ENCODE assay signal across 8 mouse cellular contexts in the genomic region with DNA sequence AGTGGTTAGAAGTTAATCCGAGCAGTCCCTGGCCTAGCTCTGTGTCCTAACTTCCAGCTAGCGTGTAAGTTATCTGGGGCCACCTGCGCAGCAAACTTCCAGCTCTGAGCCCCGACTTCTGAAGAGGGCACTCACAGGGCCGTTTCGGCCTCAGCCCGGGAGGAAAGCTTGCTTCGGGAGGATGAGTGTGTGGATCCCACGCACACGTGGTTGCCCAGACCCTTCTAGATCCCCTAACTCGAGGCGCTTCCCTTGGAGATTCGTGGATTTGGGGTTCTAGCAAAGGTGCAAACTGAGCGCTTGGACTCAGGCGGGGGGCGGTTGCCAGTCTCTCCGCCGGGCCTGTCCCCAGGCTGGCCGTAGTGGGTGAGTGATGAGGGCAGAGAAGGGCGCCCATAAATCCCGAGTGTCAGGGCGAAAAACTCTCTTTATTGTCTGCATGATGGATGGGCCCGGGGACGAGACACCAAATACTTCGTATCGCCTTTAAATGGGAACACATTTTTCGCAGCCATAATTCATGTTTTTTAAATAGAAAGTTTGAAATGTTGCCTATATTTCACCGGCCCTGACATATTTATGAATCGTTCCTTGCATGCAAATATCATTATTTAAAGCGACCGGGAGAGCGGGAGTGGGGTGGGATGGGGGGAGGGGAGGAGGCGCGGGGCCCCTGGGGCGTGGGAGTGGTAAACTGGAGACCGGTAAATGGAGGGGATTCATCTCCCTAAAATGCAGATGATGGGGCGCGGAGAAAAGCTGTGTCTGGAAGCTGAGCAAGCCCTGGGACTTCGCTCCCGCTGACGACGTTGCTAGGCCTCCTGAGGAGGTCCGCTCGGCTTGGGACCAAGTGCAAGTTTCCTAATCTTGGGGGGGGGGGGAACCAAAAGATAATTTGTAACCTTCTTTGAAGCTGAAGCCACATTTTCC. TPM values are rescaled to one million over a fixed set of nuclear protein-coding genes. Genes with fewer than 3 reads are reported as not detected.
A peak's percentile ranks its signal among the peaks of the same experiment; 100 is the strongest.
DNase-seq lines count a peak whose midpoint lies in the region; ATAC-seq and TF ChIP-seq lines count a peak whose summit lies in the region.

No protein-coding gene starts in this region.

- TF ChIP-seq POLR2A in brain, embryonic 14.5 days (IDR thresholded peaks at IDR 0.05; ENCODE audit: borderline replicate concordance, extremely low read depth, insufficient read depth, insufficient read length, poor library complexity, severe bottlenecking) = no peak
- no peak for TF ChIP-seq POLR2A in cerebellum, adult 2 months (IDR thresholded peaks at IDR 0.05; ENCODE audit: borderline replicate concordance, insufficient read depth, low read length)

- peak overlapping the region; percentile 93 for H3K4me2 ChIP-seq in limb, embryonic 12.5 days
- H3K4me2 ChIP-seq in midbrain, embryonic 14.5 days (ENCODE audit: low read length) = peak overlapping the region; percentile 71

- peaks cover 67% of the 10 kb centered on the region for H3K27me3 ChIP-seq in limb, embryonic 12.5 days
- peaks cover 43% of the 10 kb centered on the region for H3K27me3 ChIP-seq in midbrain, embryonic 14.5 days (ENCODE audit: control insufficient read depth, insufficient read depth, low read length)
- peaks cover 2% of the 10 kb centered on the region; the same call in 1 of the 2 replicates for H3K27me3 ChIP-seq in cerebellum, adult 2 months (ENCODE audit: control insufficient read depth, insufficient read depth, low read length)

- WGBS in limb, embryonic 12.5 days = under 1% methylated on average over 44 of the region's 44 CpGs
- WGBS in midbrain, embryonic 14.5 days = 2% methylated on average over 44 of the region's 44 CpGs
- WGBS in cerebellum, adult 2 months = 15% methylated on average over 44 of the region's 44 CpGs

- ATAC-seq in hematopoietic stem cell, adult 5-6 weeks (replicated peaks in 1 of 2; ENCODE audit: insufficient read depth in 1 of 2, low FRiP score in 2 of 2, low TSS enrichment in 1 of 2, low read depth in 1 of 2, poor library complexity in 2 of 2, severe bottlenecking in 2 of 2) = 0 out of 4 replicates have a peak, but pooled peaks have one; percentile 0 to 3
- no peak for ATAC-seq in limb, embryonic 12.5 days (ENCODE audit: insufficient number of reproducible peaks, insufficient read depth, low FRiP score, low TSS enrichment, low read depth)
- no peak for ATAC-seq in midbrain, embryonic 14.5 days (ENCODE audit: low FRiP score, low TSS enrichment)

- H3K27ac ChIP-seq in gastrocnemius, adult 2 months = peak overlapping the region; percentile 78
- peak overlapping the region; percentile 8; the same call in 1 of the 2 replicates for H3K27ac ChIP-seq in limb, embryonic 12.5 days
- no peak overlapping the region for H3K27ac ChIP-seq in midbrain, embryonic 14.5 days (replicated peaks; ENCODE audit: low read depth, low read length)
- no peak overlapping the region for H3K27ac ChIP-seq in cerebellum, adult 2 months (ENCODE audit: insufficient read depth, low read length)

- H3K4me1 ChIP-seq in limb, embryonic 12.5 days (replicated peaks) = peaks cover 53% of the 10 kb centered on the region
- peaks cover 26% of the 10 kb centered on the region for H3K4me1 ChIP-seq in midbrain, embryonic 14.5 days (ENCODE audit: control insufficient read depth, insufficient read depth, low read length)
- no peaks in the 10 kb centered on the region for H3K4me1 ChIP-seq in cerebellum, adult 2 months (ENCODE audit: control insufficient read depth, insufficient read depth, low read length)

- TF ChIP-seq CTCF in gastrocnemius, adult 2 months (IDR thresholded peaks at IDR 0.05) = no peak
- no peak for TF ChIP-seq CTCF in brain, embryonic 14.5 days (IDR thresholded peaks at IDR 0.05; ENCODE audit: borderline replicate concordance, extremely low read depth, insufficient read depth, insufficient read length)
- TF ChIP-seq CTCF in cerebellum, adult 2 months (IDR thresholded peaks at IDR 0.05; ENCODE audit: borderline replicate concordance, insufficient read depth, low read depth, low read length) = no peak

- H3K4me3 ChIP-seq in gastrocnemius, adult 2 months = peak overlapping the region; percentile 83
- peak overlapping the region; percentile 55 for H3K4me3 ChIP-seq in limb, embryonic 12.5 days (replicated peaks)
- peak overlapping the region; percentile 45 for H3K4me3 ChIP-seq in midbrain, embryonic 14.5 days (replicated peaks; ENCODE audit: low read depth, low read length)
- no peak overlapping the region for H3K4me3 ChIP-seq in cerebellum, adult 2 months (replicated peaks; ENCODE audit: insufficient read depth, low read depth, low read length)

- H3K9ac ChIP-seq in limb, embryonic 12.5 days (replicated peaks) = peak overlapping the region; percentile 64
- peak overlapping the region; percentile 49; the same call in 1 of the 2 replicates for H3K9ac ChIP-seq in midbrain, embryonic 14.5 days (replicated peaks; ENCODE audit: low read length)

- H3K36me3 ChIP-seq in limb, embryonic 12.5 days = no peaks in the 10 kb centered on the region
- no peaks in the 10 kb centered on the region for H3K36me3 ChIP-seq in midbrain, embryonic 14.5 days (ENCODE audit: control insufficient read depth, insufficient read depth, low read length)

- H3K9me3 ChIP-seq in limb, embryonic 12.5 days = no peaks in the 10 kb centered on the region
- H3K9me3 ChIP-seq in midbrain, embryonic 14.5 days (ENCODE audit: control insufficient read depth, low read length) = no peaks in the 10 kb centered on the region

- intact Hi-C loops in gastrocnemius, adult 2 months (cut with DNase I) = no loop called here

- peak; percentile 33 for DNase-seq in gastrocnemius, adult 2 months
- DNase-seq in gastrocnemius, adult 8-10 months (ENCODE audit: low spot score in 2 of 2) = no peak
- DNase-seq in brain, embryonic 14.5 days (ENCODE audit: low read depth) = peak; percentile 27
- peak; percentile 62 for DNase-seq in midbrain, embryonic 14.5 days
- DNase-seq in cerebellum, adult 9-11 months = no peak
- no peak for DNase-seq in cerebellum, adult 2 months

RNA-seq across cellular contexts. Expression of gene Zfp503, which starts 4.9 kb away (rescaled TPM):
- total RNA-seq in gastrocnemius, adult 2 months (2021) = 10 to 100 TPM in 1 of 2 experiments, 1 to 10 TPM in 1; 8.1 to 10.7 TPM
- 10 to 100 TPM in 2 of 4 experiments, 1 to 10 TPM in 2; 5.8 to 17.2 (median 10.4) TPM for total RNA-seq in gastrocnemius, adult 8-10 months (2022)
- polyA plus RNA-seq in brain, embryonic 14.5 days (2012; rRNA removed) = 19.1 and 26.3 TPM in 2 replicates
- total RNA-seq in hematopoietic stem cell, adult 5-6 weeks (2017) = 0.40 and 1.4 TPM in 2 replicates
- 46.0 and 47.1 TPM in 2 replicates for polyA plus RNA-seq in limb, embryonic 12.5 days (2016; fragmentation: Nextera tagmentation; extraction: Ambion mirVana)
- 4.4 and 5.0 TPM in 2 replicates for polyA plus RNA-seq in midbrain, embryonic 14.5 days (2014; fragmentation: Nextera tagmentation; extraction: Ambion mirVana)
- polyA plus RNA-seq in cerebellum, adult 2 months (2012; rRNA removed) = 4.0 and 4.4 TPM in 2 replicates

RNA-seq across cellular contexts. Expression of gene Lrmda, which starts 25.2 kb away (rescaled TPM):
- total RNA-seq in gastrocnemius, adult 2 months (2021) = 1 to 10 TPM; 2.6 to 2.9 TPM
- total RNA-seq in gastrocnemius, adult 8-10 months (2022) = 1 to 10 TPM; 2.2 to 3.2 (median 2.6) TPM
- not detected in 2 replicates for polyA plus RNA-seq in brain, embryonic 14.5 days (2012; rRNA removed)
- total RNA-seq in hematopoietic stem cell, adult 5-6 weeks (2017) = 23.9 and 35.8 TPM in 2 replicates
- 0.41 TPM in 1 of 2 replicates, not detected in the other for polyA plus RNA-seq in limb, embryonic 12.5 days (2016; fragmentation: Nextera tagmentation; extraction: Ambion mirVana)
- polyA plus RNA-seq in midbrain, embryonic 14.5 days (2014; fragmentation: Nextera tagmentation; extraction: Ambion mirVana) = 0.42 TPM in 1 of 2 replicates, not detected in the other
- 0.57 and 0.65 TPM in 2 replicates for polyA plus RNA-seq in cerebellum, adult 2 months (2012; rRNA removed)

Comparison
In these comparisons a context has a peak if more than half of its experiments do, and no peak if none do; other contexts are left out.
1. DNase-seq: peak in gastrocnemius, adult 2 months (single experiment), brain, embryonic 14.5 days (single experiment) and midbrain, embryonic 14.5 days (single experiment); none in gastrocnemius, adult 8-10 months (0 of 2), cerebellum, adult 9-11 months (single experiment) and cerebellum, adult 2 months (0 of 2).
2. H3K27ac ChIP-seq: peak in gastrocnemius, adult 2 months (single experiment) and limb, embryonic 12.5 days (single experiment); none in midbrain, embryonic 14.5 days (single experiment) and cerebellum, adult 2 months (single experiment).
3. ATAC-seq: peak in hematopoietic stem cell, adult 5-6 weeks (2 of 2); none in limb, embryonic 12.5 days (single experiment) and midbrain, embryonic 14.5 days (single experiment).